Mouse (Mus musculus): ENCODE data around the gene Synm.

Synm gene

GRCm38 (mm10) chr7:67697892-67698630 lies 61.5 kb downstream of the Synm start:
- no peak for DNase-seq

DNA sequence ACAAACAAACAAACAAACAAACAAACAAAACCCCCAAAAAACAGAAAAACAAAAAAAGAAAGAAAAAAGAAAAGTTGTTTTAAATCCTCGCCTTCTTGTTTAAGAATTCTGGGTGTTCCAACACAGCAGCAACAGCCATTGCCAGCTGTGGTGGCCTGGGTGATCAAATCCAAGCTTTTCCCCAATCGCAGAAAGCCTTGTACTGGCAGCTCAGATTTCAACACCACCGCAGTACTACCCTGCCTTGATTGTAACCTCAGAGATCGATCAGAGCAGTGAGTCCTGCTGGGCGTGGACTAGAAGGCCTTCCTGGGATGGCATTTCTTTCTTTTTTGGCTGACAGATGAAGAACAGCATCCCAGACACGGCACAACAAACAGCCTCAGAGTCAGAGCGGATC lies 63.6 kb downstream of the Synm start:
- no peak for DNase-seq

DNA sequence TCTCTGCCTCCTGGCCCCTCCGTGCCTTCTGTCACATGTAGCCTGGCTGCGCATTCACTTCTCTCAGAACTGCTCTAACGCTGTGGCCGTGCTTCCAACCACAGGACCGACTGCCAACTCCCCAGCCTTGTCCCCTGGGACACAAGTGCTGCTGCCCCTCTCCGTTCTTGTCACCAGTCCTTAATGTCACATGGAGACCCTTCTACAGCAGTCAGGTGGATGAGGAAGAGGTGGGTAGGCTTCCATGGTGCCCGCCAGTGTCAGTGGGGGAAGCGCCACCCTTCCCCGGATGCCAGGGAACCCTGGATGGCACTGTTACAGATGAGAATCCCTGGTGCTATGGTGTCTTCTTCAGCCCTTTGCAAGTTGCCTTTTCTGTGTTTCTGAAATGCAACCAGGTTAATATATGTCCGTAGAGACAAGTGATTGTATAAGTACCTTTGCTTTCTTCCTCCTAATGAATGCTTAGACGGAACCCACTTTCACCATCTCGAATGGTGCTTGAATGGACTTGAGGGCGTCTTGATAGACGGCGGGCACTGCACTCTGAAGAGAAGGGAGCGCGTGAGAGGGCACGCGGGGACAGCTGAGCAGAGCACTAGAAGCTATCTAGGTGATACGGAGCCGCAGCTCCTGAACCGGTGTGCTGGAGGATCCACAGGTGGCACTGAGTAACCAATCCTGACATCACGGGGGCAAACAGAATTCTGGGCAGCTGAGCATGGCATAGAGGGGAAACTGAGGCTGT lies 66.6 kb downstream of the Synm start:
- no peak for DNase-seq

DNA sequence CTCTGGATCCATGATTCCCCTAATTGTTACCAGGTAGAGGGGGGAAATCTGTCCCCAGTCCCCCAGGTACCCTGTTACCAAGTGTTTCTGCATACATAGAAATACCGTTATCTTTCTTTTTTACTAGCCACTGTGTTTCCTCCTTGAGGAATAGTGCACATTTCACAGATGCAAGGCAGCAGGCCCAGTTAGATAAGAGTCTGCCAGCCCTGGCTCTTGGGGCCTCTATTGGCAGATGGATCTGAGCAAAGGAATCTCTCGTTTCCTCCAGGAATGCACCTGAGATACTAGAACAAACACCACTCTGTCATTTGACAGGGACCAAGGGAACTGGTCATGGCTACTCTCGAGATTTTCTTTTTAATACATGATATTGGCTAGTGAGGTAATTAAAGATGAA lies 67.4 kb downstream of the Synm start:
- DNase-seq, result no peak

- DNase-seq, result peak; percentile 44 to 57
These were observed 68.5 kb downstream of the Synm start for GRCm38 (mm10) chr7:67691036-67691435.

DNA sequence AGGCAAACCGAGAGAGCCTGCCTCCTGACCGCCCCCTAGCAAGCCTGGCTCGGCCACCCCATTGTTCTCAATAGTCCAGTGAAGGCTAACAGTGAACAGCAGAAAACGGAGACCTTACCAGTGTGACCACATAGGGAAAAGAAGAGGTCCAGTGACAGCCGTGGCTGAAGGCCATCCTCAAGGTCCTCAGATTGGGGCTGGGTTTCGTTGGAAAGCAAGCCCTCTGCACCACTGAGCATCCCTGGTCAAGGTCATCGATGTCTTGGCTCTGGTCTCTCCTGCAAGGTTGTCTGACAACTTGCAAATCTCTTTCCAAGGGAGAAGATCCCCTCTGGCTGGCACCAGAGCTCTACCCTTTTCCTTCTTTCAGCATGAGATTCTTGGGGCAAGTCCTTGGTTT lies 69.7 kb downstream of the Synm start:
- no peak for DNase-seq

DNA sequence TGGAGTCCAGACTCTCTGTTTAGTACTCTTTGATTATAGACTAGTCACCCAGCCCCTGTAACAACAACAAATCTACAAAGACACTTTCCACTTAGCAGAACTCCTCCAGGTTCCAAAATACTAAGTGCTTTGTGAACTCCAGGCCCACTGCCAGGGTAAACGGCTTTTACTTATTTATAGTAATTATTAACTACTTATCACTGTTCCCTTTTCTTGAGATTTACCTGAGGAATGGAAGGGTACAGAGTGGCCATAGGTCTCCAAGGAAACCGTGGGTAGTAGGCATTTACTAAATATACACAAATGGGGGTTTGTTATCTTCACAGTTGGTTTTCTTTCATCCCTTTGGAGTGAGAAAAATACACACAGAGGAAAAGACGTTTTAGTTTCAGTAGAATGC lies 71.3 kb downstream of the Synm start:
- peak; percentile 49 to 59 for DNase-seq

GRCm38 (mm10) chr7:67686545-67686944 lies 73.0 kb downstream of the Synm start:
- DNase-seq, result no peak

DNA sequence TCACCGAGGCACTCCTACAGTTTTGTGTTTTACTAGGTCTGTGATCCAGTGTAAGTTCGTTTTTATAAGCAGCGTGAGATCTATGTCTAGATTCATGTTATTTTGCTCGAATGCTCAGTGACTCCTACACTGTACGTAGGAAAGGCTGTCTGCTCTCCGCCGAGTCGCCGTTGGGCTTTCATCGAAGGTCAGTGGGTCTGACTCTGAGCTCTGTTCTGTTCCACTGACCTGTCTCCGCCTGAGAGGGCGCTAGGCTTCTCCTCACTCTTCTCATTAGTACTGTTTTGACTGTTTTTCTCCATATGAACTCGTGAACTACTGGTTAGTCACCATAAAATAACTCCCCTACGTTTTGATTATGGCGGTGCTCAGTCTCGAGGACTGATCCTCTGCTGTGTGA lies 76.5 kb downstream of the Synm start:
- DNase-seq, result no peak

GRCm38 (mm10) chr7:67681078-67681477 lies 78.5 kb downstream of the Synm start:
- DNase-seq, result no peak
